Mouse (Mus musculus): ENCODE measurements around the gene Babam2.

DNA sequence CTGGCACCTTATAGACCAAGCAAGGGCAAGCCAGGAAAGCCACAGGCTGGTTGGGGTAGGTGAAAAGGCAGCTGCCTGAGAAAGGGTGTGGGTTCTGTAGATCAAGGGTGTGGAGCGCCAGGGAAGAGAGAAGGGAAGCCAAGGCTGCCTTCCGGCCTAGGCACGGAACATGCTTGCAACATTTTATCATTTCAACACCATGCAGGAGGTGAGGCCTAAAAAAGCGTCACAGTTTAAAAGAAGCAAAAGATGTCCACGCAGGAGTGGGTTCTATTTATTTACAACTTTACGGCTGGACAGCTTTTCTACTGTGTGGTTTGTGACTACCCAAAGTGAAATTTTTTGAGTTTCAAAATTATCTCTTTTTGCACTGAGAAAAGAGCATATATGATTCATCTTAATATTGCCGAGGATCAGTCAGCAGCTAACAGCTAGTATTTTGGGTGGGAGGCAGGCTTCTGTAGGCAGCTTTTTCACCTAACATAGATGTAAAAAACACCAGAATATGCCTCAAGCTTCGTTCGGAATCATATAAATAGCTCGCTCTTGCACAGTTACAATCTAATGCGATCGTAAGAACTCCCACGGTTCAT is 287.0 kb downstream of the Babam2 start:
- TF ChIP-seq POLR2A (IDR thresholded peaks at IDR 0.05; ENCODE audit: insufficient read length, low read depth) (no peak), MAX (IDR thresholded peaks at IDR 0.05; ENCODE audit: low read depth) (no peak), POLR2AphosphoS2 (IDR thresholded peaks at IDR 0.05; ENCODE audit: insufficient read length, low read depth) (no peak), CEBPB (IDR thresholded peaks at IDR 0.05; ENCODE audit: insufficient read depth, poor library complexity, severe bottlenecking) (no peak)
